ENCODE assay signal across 10 mouse cellular contexts in the genomic region with DNA sequence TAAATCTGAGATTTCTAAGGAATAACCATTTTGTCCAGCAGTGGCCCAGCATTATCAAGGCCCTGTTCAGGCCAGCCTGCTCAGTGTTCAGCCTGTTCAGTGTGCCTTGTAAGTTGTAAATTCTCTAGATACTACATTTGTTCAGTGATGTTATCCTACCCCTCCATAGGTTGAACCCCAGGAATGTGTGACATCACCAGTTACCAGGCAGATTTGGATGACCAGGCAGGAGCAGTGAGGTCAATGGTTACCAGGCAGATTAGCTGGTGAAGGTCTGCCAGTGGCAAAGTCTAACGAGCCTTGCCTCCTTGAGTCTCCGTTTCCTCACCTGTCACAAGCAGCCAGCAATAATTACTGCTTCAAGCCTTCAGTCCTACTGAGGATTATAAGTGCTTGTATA. TPM values are rescaled to one million over a fixed set of nuclear protein-coding genes. Genes with fewer than 3 reads are reported as not detected.
A peak's percentile ranks its signal among the peaks of the same experiment; 100 is the strongest.
DNase-seq lines count a peak whose midpoint lies in the region; ATAC-seq and TF ChIP-seq lines count a peak whose summit lies in the region.
"Had no signal": no experiment of that assay in that cellular context is flagged by ENCODE, and none has a peak within 500 bp of the region (broad histone marks: within the 10 kb centered on the region; RNA-seq: fewer than 3 reads in every experiment).

No protein-coding gene starts in this region.

- 44% methylated on average over 2 of the region's 2 CpGs for WGBS in intestine, embryonic 14.5 days

- peak; percentile 88 for DNase-seq in layer of hippocampus, adult 11-12 months (ENCODE audit: low spot score)
- DNase-seq in layer of hippocampus, postnatal 36 days: no peak
- DNase-seq in Patski (ENCODE audit: low read depth, low spot score): peak; percentile 44
- DNase-seq in cerebellum, postnatal 36 days: peak; percentile 70 to 82
- peak; percentile 89 for DNase-seq in intestine, embryonic 14.5 days (ENCODE audit: low spot score)
- peak; percentile 69 to 78 for DNase-seq in left cerebral cortex, postnatal 25 days (ENCODE audit: low spot score in 2 of 2)
- peak; percentile 72 for DNase-seq in retina, postnatal 7 days (ENCODE audit: low read depth, low spot score)
- no peak for DNase-seq in ovary, postnatal 36 days (ENCODE audit: low spot score)

- in situ Hi-C loops in Patski (cut with MboI; ENCODE audit: low pct_unique_long_range_greater_than_20kb): no loop called here

- H3K9ac ChIP-seq in intestine, embryonic 14.5 days (ENCODE audit: low read length): no peak overlapping the region
- H3K9ac ChIP-seq: embryonic facial prominence, embryonic 12.5 days had no signal

- H3K4me2 ChIP-seq in intestine, embryonic 14.5 days (ENCODE audit: low read length): no peak overlapping the region
- H3K4me2 ChIP-seq: embryonic facial prominence, embryonic 12.5 days had no signal

- intact Hi-C loops in left cerebral cortex, postnatal 25 days (cut with DNase I): no loop called here

- POLR2A ChIA-PET in Patski (lab: Charles Lee): interaction anchor here (1.2 kb wide), 1 partner anchor 9 kb away, joined by 3 read pairs; no protein-coding TSS in a partner anchor

- no peaks in the 10 kb centered on the region for H3K9me3 ChIP-seq in intestine, embryonic 14.5 days (ENCODE audit: control insufficient read depth, low read length)

- CTCF ChIA-PET in Patski (lab: Charles Lee): interaction anchor here (1.5 to 4.6 kb wide), 2 partner anchors 10 to 57 kb away, joined by 7 to 29 read pairs; no protein-coding TSS in a partner anchor

- peaks cover 7% of the 10 kb centered on the region; the same call in 1 of the 2 replicates for H3K4me1 ChIP-seq in intestine, embryonic 14.5 days (replicated peaks; ENCODE audit: control insufficient read depth, insufficient read depth, low read length)

- H3K27me3 ChIP-seq in Patski: no peaks in the 10 kb centered on the region
- no peaks in the 10 kb centered on the region for H3K27me3 ChIP-seq in intestine, embryonic 14.5 days (replicated peaks; ENCODE audit: control insufficient read depth, insufficient read depth, low read length)
- H3K27me3 ChIP-seq: embryonic facial prominence, embryonic 12.5 days had no signal

- ATAC-seq in Patski: peak; percentile 39
- ATAC-seq in intestine, embryonic 14.5 days (replicated peaks; ENCODE audit: low FRiP score, low TSS enrichment, low read depth): peak; percentile 56

- no peak for TF ChIP-seq CTCF in Patski (IDR thresholded peaks at IDR 0.05)

- no peaks in the 10 kb centered on the region for H3K36me3 ChIP-seq in intestine, embryonic 14.5 days (ENCODE audit: control insufficient read depth, insufficient read depth, low read length)
- H3K36me3 ChIP-seq: embryonic facial prominence, embryonic 12.5 days had no signal

- no peak overlapping the region for H3K27ac ChIP-seq in intestine, embryonic 14.5 days (ENCODE audit: low read depth)
- H3K27ac ChIP-seq: embryonic facial prominence, embryonic 12.5 days; macrophage had no signal

- H3K4me3 ChIP-seq in intestine, embryonic 14.5 days (ENCODE audit: low read depth, low read length): no peak overlapping the region
- H3K4me3 ChIP-seq: embryonic facial prominence, embryonic 12.5 days had no signal

RNA-seq across cellular contexts. Expression of gene Spaca4, which starts 18.8 kb away (rescaled TPM):
- not detected for total RNA-seq in layer of hippocampus, postnatal 36 days (2021)
- not detected for polyA plus RNA-seq in Patski (2021)
- polyA plus RNA-seq in intestine, embryonic 14.5 days (2014; fragmentation: Nextera tagmentation; extraction: Ambion mirVana): 0.45 TPM in 1 of 2 replicates, not detected in the other
- not detected for total RNA-seq in left cerebral cortex, postnatal 25 days (2021)
- polyA plus RNA-seq: embryonic facial prominence, embryonic 12.5 days; macrophage had no signal

RNA-seq across cellular contexts. Expression of gene Fam83e, which starts 23.4 kb away (rescaled TPM):
- total RNA-seq in layer of hippocampus, postnatal 36 days (2021): under 1 TPM; 0.12 to 0.13 TPM
- 0.04 TPM for polyA plus RNA-seq in Patski (2021)
- 4.1 and 5.8 TPM in 2 replicates for polyA plus RNA-seq in intestine, embryonic 14.5 days (2014; fragmentation: Nextera tagmentation; extraction: Ambion mirVana)
- under 1 TPM; 0.11 to 0.23 TPM for total RNA-seq in left cerebral cortex, postnatal 25 days (2021)
- polyA plus RNA-seq: macrophage had no signal

RNA-seq across cellular contexts. Expression of gene Sphk2, which starts 26.6 kb away (rescaled TPM):
- total RNA-seq in layer of hippocampus, postnatal 36 days (2021): 10 to 100 TPM; 36.6 to 37.2 TPM
- polyA plus RNA-seq in Patski (2021): 28.0 TPM
- polyA plus RNA-seq in intestine, embryonic 14.5 days (2014; fragmentation: Nextera tagmentation; extraction: Ambion mirVana): 27.3 and 28.1 TPM in 2 replicates
- 10 to 100 TPM; 29.7 to 29.8 TPM for total RNA-seq in left cerebral cortex, postnatal 25 days (2021)

RNA-seq across cellular contexts. Expression of gene Rpl18, which starts 29.1 kb away (rescaled TPM):
- 100 to 1,000 TPM; 372 to 375 TPM for total RNA-seq in layer of hippocampus, postnatal 36 days (2021)
- 807 TPM for polyA plus RNA-seq in Patski (2021)
- 1,434 and 1,450 TPM in 2 replicates for polyA plus RNA-seq in intestine, embryonic 14.5 days (2014; fragmentation: Nextera tagmentation; extraction: Ambion mirVana)
- total RNA-seq in left cerebral cortex, postnatal 25 days (2021): 100 to 1,000 TPM; 315 to 323 TPM

RNA-seq across cellular contexts. Expression of gene Lmtk3, which starts 39.2 kb away (rescaled TPM):
- 100 to 1,000 TPM; 285 to 298 TPM for total RNA-seq in layer of hippocampus, postnatal 36 days (2021)
- 12.0 TPM for polyA plus RNA-seq in Patski (2021)
- polyA plus RNA-seq in intestine, embryonic 14.5 days (2014; fragmentation: Nextera tagmentation; extraction: Ambion mirVana): 1.5 and 1.9 TPM in 2 replicates
- 100 to 1,000 TPM; 220 to 235 TPM for total RNA-seq in left cerebral cortex, postnatal 25 days (2021)

Comparison
In these comparisons a context has a peak if more than half of its experiments do, and no peak if none do; other contexts are left out.
1. DNase-seq: peak in layer of hippocampus, adult 11-12 months (single experiment), Patski (single experiment), cerebellum, postnatal 36 days (2 of 2), intestine, embryonic 14.5 days (single experiment), left cerebral cortex, postnatal 25 days (2 of 2) and retina, postnatal 7 days (single experiment); none in layer of hippocampus, postnatal 36 days (0 of 2) and ovary, postnatal 36 days (single experiment).